Mouse (Mus musculus): ENCODE data around the gene Prim2.

The Prim2 gene

GRCm38 (mm10) chr1:33669708-33670141, at the start of gene Prim2:
Gene Prim2, minus strand, starts transcription at chr1:33669795.
- DNase-seq, result peak; percentile 89 to 91

GRCm38 (mm10) chr1:33717636-33718035, 48.0 kb upstream of the Prim2 start:
- no peak for DNase-seq

DNA sequence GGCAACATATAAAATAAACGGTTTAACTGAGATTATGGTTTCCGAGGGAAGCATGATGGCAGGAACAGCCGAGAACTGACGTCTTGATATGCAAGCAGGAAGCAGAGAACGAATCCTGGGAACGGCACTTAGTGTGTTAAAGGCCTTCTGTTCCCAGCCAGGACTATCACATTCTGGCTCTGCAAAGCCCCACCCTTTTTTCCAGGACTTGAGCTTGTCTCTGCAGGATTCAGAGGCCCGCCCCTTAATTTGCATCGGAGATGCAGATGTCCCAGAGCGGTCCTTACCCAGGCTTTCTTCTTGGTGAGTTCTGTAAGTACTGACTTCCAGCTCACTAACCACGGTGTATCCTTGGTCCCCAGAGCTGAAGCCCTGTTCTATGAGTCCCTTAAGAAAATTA, 45.2 kb upstream of the Prim2 start:
- no peak for DNase-seq

DNA sequence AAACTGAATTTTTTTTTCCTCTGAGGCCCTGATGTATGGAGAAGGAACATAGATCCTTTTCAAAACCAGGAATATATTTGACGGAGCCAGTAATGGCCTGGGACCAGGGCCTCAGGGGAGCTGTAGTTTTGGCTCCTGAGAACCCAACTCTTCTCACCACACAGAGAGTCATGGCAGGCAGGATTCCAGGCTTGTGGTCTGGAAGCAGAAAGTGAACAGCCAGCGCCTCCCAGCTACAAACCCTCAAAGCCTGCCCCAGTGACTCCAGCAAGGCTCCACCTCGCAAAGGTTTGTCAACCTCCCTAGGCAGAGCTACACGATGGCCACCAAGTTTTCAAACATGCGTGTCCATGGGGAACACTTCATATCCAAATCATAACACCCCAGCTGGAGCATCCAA, 42.4 kb upstream of the Prim2 start:
- no peak for DNase-seq

GRCm38 (mm10) chr1:33709615-33710014, 40.0 kb upstream of the Prim2 start:
- DNase-seq, result no peak

DNA sequence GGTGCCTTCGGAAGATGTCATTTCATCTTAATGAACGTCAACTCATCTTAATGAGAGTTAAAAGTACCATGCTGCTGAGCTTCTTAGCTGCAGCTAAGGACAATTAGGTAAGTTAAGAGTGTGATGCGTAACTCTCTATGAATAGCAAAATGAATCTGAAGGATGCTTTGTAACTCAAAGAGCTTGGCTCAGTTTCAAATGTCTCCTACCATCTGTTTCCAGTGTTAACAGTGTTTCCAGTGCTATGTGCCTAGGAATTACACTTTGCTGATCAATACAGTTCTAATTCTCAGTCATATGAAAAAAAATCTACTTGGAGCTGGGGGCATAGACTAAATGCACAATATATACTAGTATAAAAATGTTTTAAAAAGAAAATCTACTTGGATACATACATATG, 31.6 kb upstream of the Prim2 start:
- no peak for DNase-seq

DNA sequence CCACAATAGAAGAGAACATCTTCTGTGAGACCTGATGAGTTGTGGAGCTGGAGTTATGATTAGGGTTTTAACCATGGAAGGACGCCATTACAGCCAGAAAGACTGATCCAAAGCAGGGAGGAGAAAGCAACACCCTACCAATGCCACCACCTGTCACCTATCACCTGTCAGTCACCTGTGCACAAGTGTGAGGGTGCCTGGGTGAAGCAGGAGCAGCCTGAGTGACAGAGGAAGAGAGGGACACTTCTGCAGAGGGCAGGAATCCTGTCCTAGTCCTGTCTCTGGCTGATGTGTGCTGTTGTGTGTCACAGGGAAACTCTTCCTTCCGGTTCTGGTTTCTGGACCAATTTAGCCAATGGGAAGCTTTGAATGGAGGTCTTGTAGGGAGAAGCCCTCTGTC, 26.4 kb upstream of the Prim2 start:
- no peak for DNase-seq

DNA sequence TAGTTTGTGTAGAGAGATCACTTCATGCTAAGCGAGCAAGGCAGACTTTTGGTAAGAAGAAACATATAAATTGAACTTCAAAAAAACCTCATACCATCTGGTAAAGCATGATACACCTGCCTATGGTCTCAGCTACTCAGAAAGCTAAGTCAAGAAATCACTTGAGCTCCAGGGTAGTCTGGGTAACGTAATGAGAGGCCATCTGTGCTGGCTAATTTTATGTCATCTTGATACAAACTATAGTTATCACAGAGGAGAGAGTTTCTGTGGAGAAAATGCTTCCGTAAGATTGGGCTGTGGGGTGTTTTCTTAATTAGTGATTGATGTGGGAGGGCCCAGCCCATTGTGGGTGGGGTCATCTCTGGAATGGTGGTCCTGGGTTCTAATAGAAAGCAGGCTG, 24.3 kb upstream of the Prim2 start:
- DNase-seq, result no peak

- no peak for DNase-seq
Measured at GRCm38 (mm10) chr1:33690087-33690448, 20.5 kb upstream of the Prim2 start.

GRCm38 (mm10) chr1:33689446-33690086, 20.0 kb upstream of the Prim2 start:
- no peak for DNase-seq

DNA sequence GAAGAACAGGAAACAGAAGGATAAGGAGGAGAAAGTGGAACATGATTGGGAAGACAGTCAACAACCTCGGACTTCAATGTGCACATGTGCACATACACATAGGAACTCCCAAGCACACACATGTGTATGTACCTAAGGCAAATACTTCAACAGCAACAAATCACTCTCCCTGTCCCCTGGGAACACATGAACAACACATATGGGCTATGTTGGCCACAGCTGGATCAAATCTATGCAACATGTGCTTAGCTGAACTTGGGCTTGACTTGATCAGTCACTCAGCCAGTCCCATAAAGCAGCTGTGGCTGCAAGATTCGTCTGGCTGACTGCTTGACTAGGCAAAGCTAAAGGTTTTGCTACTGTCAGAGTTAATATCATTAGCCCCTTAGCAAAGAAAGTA, 19.2 kb upstream of the Prim2 start:
- no peak for DNase-seq

DNA sequence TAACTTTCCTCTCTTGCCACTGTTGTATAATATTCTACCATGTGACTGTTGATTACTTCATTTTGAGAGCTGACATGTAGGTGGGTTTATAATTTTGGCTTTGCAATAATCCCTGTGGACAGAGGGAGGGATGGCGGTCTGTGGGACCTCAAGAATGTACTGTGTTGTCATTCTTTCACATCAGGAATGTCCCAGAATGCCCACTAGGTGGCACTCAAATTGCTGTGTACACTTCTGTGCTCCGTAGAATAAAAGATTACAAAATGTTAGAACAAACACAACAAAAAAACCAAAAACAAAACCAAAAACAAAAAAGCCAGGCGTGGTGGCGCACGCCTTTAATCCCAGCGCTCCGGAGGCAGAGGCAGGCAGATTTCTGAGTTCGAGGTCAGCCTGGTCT, 14.9 kb upstream of the Prim2 start:
- DNase-seq, result peak in 1 of 2 experiments; percentile 26

DNA sequence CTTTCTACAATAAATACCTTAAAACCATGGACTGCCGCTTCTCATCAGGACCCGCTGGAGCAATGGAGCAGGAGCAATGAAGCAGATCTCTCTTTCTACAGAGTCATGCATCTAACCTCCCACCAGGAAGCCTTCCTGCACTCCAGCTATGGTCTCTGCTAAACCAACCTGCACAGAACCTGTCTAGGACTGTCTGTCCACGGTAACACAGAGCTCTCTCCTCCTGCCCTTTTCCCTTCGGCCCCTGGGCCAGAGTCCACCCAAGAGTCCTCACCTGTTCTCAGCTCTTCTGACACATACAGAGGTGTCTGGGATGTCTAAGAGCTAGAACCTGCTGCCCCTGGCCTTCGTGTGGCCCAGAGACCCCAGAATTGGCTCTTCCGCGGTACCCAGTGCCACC, 11.3 kb upstream of the Prim2 start:
- no peak for DNase-seq

DNA sequence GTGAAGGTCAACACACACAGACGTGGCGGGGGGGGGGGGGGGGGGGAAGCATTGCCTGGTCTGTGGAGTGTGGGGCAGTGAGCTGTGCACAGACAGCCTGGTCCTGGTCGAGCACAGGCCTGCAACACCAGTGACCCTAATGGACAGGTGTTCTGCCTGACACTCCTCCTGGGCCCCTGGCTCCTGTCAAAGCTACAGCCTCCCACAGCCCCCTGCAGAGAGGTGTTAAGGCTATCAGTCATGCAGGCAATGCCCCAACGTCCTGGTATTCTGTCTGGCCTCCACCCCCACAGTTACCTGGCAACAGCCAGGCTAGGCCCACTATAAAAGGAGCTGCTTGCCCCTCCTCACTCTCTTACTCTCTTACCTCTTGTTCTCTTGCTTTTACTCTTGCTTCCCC, 10.8 kb upstream of the Prim2 start:
- no peak for DNase-seq

GRCm38 (mm10) chr1:33673158-33673960, 3.8 kb upstream of the Prim2 start:
- DNase-seq, result no peak

DNA sequence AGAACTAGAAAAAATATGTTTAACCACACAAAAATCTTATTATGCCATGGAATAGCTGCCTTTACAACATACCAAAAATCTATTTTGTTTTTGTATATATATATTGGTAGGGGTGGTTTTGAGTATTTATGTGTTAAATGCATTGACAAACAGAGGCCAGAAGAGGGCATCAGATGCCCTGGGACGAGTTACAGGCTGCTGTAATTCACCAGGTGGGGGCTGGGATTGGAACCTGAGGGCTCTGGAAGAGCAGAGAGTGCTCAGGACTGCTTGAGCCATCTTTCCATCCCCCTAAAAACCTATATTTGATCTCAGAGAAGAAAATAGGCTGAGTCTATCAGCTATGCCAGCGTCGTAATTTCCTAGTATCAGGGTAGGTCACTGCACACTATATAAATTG, 2.9 kb upstream of the Prim2 start:
- peak in 1 of 2 experiments; percentile 36 for DNase-seq

DNA sequence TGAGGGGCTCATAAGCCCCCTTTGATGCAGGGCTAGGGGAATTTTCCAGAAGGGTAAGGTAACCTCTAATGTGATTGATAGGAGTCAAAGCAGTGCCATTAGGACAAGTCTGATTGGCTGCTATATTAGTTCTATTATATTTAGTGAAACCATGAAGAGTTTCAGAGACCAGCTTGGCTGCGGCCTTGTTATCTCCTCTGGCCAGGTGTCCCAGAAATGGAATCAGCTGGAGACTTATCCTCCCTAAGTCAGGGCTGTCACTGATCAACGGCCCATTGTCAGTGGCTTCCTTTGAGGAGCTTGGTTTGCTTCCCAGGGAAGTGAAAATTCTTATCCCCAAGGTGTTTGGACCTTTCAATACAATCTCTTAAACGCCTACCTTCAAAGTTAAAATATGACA, 2.5 kb upstream of the Prim2 start:
- DNase-seq, result no peak

GRCm38 (mm10) chr1:33671441-33671840, 1.8 kb upstream of the Prim2 start:
- no peak for DNase-seq

- DNase-seq, result peak; percentile 66 to 70
Measured at GRCm38 (mm10) chr1:33670164-33670616, 595 bp upstream of the Prim2 start.

GRCm38 (mm10) chr1:33663605-33664117, 5.9 kb downstream of the Prim2 start:
- no peak for DNase-seq

DNA sequence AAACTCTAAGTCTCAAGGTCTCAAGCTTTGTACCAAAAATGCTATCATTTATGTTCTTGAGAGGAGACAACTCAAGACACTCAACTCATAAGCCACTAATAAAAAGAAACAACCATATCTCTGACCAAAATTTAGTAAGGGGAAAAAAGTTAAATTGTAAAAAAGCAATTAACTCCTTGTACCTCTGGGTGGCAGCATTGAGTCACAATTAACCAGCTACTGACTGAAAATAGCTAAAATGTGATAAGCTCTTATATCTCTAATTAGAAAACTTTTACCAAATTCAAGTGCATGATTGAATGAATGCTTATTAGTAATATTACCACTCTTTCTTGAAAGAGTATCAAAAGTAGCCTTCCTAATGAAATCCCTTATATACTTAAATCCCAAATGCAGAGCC, 6.4 kb downstream of the Prim2 start:
- no peak for DNase-seq

- DNase-seq, result no peak
Measured at GRCm38 (mm10) chr1:33658302-33658701, 11.3 kb downstream of the Prim2 start.

GRCm38 (mm10) chr1:33657574-33658149, 11.9 kb downstream of the Prim2 start:
- DNase-seq, result peak; percentile 26 to 67

- DNase-seq, result no peak
Measured at GRCm38 (mm10) chr1:33650875-33651274, 18.7 kb downstream of the Prim2 start.

Measured in lung, postnatal 4 days (tissue).